Mouse (Mus musculus): ENCODE measurements around the gene Plgrkt.
"Not testable (repeated sequence)": the region's sequence is repeated elsewhere in the genome, so short reads cannot be mapped to it uniquely, and the experiment has no call there.

Plgrkt gene

GRCm38 (mm10) chr19:29366969-29367622 lies at the start of gene Plgrkt, which contains the start of gene Cd274:
Plgrkt (minus strand) TSS chr19:29367390.
Cd274 (plus strand) TSS chr19:29367455.
- peak; percentile 33 for DNase-seq

GRCm38 (mm10) chr19:29416393-29416902 lies 49.3 kb upstream of the Plgrkt start:
- no peak for DNase-seq

DNA sequence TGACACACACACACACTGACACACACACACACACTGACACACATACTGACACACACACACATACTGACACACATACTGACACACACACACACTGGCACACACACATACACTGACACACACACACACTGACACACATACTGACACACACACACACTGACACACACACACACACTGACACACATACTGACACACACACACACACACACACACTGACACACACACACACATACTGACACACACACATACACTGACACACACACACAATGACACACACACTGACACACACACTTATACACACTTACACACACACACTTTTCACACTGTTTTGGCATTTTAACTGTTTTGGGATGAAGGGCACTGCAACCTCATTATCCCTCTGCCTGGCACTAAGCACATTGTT lies 47.7 kb upstream of the Plgrkt start:
- not testable (repeated sequence) for DNase-seq

GRCm38 (mm10) chr19:29414513-29414912 lies 47.3 kb upstream of the Plgrkt start:
- no peak for DNase-seq

- DNase-seq, result no peak
Measured at GRCm38 (mm10) chr19:29412476-29413420, 45.6 kb upstream of the Plgrkt start.

- no peak for DNase-seq
Measured at GRCm38 (mm10) chr19:29410619-29411018, 43.4 kb upstream of the Plgrkt start, which contains the start of gene Pdcd1lg2. Pdcd1lg2 (plus strand) TSS chr19:29410919.

DNA sequence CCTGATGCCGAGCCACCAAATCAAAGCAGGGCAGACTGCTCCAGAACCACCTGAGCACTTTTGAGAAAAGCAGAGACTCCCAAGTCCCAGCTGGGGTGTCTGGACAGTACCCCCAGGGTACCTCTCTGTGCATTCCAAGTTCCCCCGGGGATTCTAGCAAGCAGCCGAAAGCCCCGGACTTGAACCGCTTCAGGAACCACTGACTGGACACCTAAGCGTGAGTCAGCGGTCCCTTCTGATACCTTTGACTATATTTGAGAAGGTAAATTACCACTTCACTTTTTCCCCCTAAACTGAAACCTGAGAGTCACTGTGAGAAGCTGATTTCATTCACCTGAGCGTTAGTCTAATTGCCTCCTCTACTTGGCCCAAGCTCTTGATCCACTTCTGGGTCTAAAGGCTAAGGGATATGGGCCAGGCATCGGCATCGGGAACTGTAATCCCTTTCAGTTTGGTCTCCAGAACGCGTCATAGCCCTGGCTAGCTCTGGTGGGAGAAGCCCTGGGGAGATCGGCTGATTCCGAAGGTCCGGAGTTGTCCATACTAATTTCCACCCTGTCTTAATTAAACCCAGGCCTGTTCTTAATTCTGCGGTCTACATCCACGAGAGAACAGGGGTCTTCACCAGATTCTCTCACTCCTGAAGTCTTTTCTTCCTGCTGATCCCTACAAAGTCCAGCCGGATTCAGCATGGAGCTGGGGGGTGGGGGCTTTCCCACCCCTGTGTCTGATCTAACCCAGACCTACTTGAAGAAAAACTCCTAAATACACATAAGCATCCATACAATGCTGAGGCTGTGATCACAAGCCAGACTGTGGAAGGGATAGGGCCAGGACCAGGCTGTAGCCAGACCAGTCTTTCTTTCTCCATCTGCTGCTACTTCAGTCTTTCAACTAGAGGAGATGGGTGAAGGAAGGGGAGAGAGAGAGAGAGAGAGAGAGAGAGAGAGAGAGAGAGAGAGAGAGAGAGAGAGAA lies 39.1 kb upstream of the Plgrkt start:
- no peak for DNase-seq

DNA sequence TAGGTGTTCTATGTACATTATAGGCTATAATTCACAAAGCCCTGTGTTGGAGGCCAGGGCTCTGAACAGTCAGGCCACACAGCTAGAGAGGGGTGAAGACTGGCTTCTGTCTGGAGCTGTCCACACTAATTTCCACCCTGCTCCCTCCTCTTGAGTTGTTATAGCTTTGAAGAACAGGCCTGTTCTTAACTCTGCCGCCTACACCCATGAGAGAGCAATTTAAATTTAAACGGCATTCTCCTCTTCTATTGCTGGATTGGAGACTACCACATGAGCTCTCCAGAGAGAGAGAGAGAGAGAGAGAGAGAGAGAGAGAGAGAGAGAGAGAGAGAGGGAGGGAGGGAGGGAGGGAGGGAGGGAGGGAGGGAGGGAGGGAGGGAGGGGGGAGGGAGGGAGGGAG lies 38.2 kb upstream of the Plgrkt start:
- DNase-seq, result no peak

- no peak for DNase-seq
Measured at GRCm38 (mm10) chr19:29403251-29403650, 36.1 kb upstream of the Plgrkt start.

GRCm38 (mm10) chr19:29402621-29403020 lies 35.4 kb upstream of the Plgrkt start:
- DNase-seq, result no peak

DNA sequence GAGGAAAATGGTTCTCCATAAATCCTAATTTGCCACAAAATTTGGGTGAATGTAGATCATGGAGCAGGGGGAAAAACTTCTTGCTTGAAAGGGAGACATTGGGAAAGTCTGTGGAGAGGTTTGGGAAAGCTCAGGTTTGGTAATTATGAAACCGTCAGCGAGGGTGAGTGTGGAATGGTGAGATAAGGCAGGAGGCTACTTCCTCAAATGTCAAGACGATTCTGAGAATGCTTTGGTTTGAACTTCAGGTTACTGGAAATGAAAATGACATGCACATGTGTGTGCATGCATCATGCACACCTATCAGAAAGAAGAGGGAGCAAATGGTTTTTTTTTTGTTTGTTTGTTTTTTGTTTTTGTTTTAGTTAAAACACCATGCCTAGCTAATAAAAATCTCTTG lies 33.3 kb upstream of the Plgrkt start:
- no peak for DNase-seq

GRCm38 (mm10) chr19:29399786-29400185 lies 32.6 kb upstream of the Plgrkt start:
- DNase-seq, result no peak

DNA sequence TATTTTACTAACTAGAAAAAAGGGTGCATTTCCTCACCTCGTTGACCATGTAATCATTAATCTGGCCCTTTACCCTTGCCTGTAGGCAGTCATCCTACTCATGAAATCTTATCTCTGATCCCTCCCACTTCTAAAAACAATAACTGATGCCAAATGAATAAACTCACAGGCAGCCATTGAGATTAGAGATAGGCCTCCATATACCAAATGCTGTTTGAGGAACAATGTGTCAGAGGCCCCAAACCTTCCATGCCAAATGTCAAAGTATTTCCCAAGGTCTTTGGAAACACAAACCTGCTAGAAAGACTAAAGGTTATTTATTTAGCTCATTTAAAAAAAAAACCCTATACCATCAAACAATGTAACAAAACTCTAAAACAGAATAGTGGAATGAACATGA lies 29.2 kb upstream of the Plgrkt start:
- DNase-seq, result no peak

GRCm38 (mm10) chr19:29394721-29395120 lies 27.5 kb upstream of the Plgrkt start:
- no peak for DNase-seq

DNA sequence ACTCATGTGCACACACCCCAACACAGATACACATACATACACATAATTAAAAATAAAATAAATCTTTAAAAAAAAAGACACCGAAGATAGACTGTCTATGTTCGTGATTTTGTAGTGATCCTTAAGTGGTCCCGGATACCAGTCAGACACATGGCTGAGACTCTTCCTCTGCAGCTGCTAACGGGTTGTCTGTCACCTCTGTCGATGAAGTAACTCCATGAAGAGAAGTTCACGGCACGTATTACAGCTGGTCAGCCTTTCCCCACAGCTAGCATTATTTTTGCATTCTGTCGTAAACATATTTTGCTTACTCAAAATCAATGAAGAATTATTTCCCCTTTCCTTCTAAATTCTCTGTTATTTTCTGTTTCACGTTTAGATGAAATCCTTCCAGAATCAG lies 26.1 kb upstream of the Plgrkt start:
- no peak for DNase-seq

DNA sequence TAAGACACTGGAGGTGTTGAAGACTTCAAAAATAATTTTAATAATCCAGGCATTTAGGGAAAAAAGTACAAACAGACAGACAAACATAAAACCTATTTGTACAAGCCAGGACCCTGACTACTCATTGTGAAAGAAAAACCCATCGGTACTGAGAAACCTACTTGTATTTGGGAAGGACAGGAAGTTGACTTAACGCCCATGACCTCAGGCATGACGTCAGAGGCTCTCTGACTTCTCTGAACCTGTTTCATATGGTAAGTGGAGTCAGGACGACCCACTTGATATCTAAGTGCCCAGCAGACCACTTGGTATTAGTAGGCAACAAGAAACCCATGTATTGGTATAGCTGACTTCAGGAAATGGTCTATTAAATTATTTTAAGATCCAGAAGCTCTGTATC lies 24.1 kb upstream of the Plgrkt start:
- DNase-seq, result no peak

DNA sequence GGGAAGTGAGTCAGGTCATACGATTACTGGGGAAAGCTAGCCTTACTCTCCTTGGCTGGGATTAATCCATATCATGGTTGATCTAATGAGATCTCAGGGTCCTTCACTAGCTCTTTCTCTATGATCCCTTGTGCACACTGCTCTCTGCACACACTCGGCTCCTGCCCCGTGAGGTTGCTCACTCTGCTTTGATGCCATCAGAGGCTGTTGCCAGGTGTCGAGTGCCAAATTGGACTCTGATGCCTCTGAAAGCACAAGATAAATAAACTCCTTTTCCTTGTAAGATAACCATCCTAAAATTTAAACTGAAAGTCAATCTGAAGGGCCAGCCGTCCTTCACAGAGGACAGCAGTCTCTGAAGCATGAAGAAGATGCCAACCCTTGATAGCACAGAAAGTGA lies 23.3 kb upstream of the Plgrkt start:
- no peak for DNase-seq

- DNase-seq, result no peak
Measured at GRCm38 (mm10) chr19:29388818-29389217, 21.6 kb upstream of the Plgrkt start.

- DNase-seq, result no peak
Measured at GRCm38 (mm10) chr19:29385822-29386221, 18.6 kb upstream of the Plgrkt start.

- DNase-seq, result no peak
Measured at GRCm38 (mm10) chr19:29384994-29385393, 17.8 kb upstream of the Plgrkt start.

DNA sequence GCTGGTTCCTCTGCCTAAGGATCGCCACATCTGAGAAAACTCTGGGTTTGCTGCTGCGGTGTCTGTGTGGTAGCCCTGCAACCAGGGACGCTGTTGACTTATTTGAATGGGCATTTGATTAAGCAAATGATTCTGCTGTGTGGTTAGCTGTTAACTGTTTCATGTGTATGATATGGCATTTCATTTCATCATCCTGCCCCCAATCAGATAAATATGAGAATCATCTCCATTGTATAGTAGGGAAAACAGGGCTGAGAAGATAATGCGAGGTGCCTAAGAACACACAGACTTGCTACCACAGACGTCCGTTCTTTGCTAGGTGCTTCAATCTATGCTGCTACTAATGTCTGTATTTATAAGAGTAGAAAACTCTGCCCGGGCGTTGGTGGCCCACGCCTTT lies 17.2 kb upstream of the Plgrkt start:
- no peak for DNase-seq

DNA sequence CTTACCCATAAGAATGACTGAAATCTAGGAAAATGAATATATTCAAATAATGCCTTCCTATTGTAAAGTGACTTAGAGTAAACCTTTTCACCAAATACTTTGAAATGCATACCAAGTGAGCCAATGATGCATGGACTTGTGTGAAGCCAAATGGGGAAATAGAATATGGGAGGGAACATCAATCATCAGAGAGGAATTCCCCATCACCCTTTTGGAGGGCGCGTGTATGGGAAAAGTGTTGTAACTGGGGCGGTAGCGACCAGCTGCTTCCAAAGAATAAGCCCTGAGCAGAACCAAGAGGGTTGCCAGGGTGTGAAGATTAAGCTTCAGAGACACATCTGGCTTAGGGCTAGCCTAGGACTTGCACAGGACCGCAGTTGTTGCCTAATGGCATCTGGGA lies 16.2 kb upstream of the Plgrkt start:
- DNase-seq, result no peak
